Mouse (Mus musculus) stomach, embryonic 14.5 days (tissue): ENCODE results near the gene Ocln. TPM values are rescaled to one million over a fixed set of nuclear protein-coding genes. Genes with fewer than 3 reads are reported as not detected.

Experiments
- ATAC-seq: fragments of 200-750 bp; cut with Nextera tagmentation; 2 replicates; pipeline ENCODE4 v1.8.0; 2017; ENCODE audit warnings: low read depth, moderate TSS enrichment; ENCODE audit not compliant: insufficient number of reproducible peaks, insufficient read depth, low FRiP score
- H3K27ac ChIP-seq: fragments of 300-500 bp; sonication (generic); 2 replicates; pipeline ENCODE4 v1.5.1; 2014; ENCODE audit warnings: mild to moderate bottlenecking, low read length, moderate library complexity, mixed read lengths
- H3K27me3 ChIP-seq: fragments of 300-500 bp; sonication (generic); 2 replicates; pipeline ENCODE4 v1.6.1; 2014; ENCODE audit warnings: low read length, control low read depth, mixed read lengths; ENCODE audit not compliant: control insufficient read depth, insufficient read depth
- H3K36me3 ChIP-seq: fragments of 300-500 bp; sonication (generic); 2 replicates; pipeline ENCODE4 v1.6.1; 2014; ENCODE audit warnings: mild to moderate bottlenecking, control low read depth, low read length, moderate library complexity, mixed read lengths; ENCODE audit not compliant: control insufficient read depth, insufficient read depth
- H3K4me1 ChIP-seq: fragments of 300-500 bp; sonication (generic); 2 replicates; pipeline ENCODE4 v1.6.1; 2014; ENCODE audit warnings: low read length, control low read depth, mixed read lengths; ENCODE audit not compliant: control insufficient read depth, insufficient read depth
- H3K4me2 ChIP-seq: fragments of 300-500 bp; sonication (generic); replicated peaks from 2 replicates; pipeline ENCODE4 v1.6.1; 2014; ENCODE audit warnings: low read depth, low read length, control low read depth
- H3K4me3 ChIP-seq: fragments of 300-500 bp; sonication (generic); 2 replicates; pipeline ENCODE4 v1.5.1; 2014; ENCODE audit warnings: low read depth, low read length, control low read depth
- H3K9ac ChIP-seq: fragments of 300-500 bp; sonication (generic); replicated peaks from 2 replicates; pipeline ENCODE4 v1.6.1; 2014; ENCODE audit warnings: low read depth, mild to moderate bottlenecking, control low read depth, low read length, moderate library complexity, mixed read lengths
- H3K9me3 ChIP-seq: fragments of 300-500 bp; sonication (generic); 2 replicates; pipeline ENCODE4 v1.6.1; 2016; ENCODE audit warnings: low read depth, low read length, control low read depth; ENCODE audit not compliant: control insufficient read depth
- WGBS: fragments of 180-500 bp; shearing (Covaris S2); extraction: QIAGEN DNeasy Blood & Tissue Kit; methylation state at CpG from one replicate; pipeline ENCODE4 v1.1.7; 2014; 5-methylcytosine and 5-hydroxymethylcytosine counted together
- polyA plus RNA-seq: library from polyadenylated mRNA; unstranded; fragments of >200 nt; fragmentation: Nextera tagmentation; extraction: Ambion mirVana; gene quantifications from 2 replicates; pipeline ENCODE4 v1.2.1, GENCODE M21; 2014

Gene Ocln
- polyA plus RNA-seq, 1 experiment from 2014 or later: 54.5 TPM

DNA sequence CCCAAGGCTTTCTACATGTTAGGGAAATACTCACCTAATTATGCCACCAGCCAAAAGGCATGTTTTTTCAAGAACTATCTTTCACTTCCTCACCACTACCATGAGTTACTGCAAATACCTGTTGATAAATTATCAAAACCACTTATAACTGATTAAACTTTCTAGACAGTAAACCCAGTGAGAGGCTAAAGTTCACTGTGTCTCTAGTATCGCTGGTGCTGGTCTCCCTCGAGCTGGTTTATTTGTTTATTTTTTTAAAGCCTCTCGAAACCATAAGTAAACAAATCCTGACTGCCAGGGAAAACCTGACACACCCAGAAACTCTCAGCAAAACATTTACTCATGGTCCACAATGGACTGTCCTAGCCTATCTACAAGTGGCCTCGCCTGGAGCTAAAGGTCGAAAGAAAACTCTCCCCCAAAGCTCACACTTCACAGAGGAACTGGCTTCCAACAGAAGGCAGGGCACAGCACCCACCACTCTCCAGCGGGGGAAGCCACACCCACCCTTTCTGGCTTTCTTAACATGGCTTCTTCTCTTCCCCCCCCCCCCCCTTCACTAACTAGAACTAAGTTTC lies 19.6 kb downstream of the Ocln start:
- Histone ChIP-seq H3K4me1 (no peaks in the 10 kb centered on the region), H3K9me3 (no peaks in the 10 kb centered on the region), H3K9ac (no peak overlapping the region), H3K36me3 (no peaks in the 10 kb centered on the region), H3K4me2 (no peak overlapping the region), H3K4me3 (no peak overlapping the region), H3K27me3 (no peaks in the 10 kb centered on the region), H3K27ac (peak overlapping the region; percentile 29; the same call in 1 of the 2 replicates)
- peak; percentile 75 for ATAC-seq
- WGBS: 28% methylated on average over 6 of the region's 6 CpGs

DNA sequence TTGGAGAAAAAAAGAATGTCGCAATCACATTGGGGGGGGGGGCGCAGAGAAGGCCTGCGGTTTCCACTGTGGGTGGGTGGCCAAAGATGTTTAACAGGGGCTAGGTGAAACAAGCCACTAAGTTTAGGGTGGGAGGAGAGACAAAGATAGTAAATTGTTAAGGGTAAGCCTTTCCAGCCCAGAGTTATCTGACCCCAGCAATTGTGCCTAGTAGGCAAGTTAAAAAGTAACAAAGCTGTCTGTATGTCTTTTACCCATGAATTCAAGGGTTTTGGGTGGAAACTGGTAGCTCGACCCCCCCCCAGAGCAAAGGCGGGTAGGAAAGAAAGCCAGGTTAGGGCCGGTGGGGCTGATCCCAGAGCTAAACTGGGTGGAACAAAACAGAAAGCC lies 25.9 kb downstream of the Ocln start:
- ATAC-seq: no peak
- Histone ChIP-seq H3K4me2 (no peak overlapping the region), H3K9ac (no peak overlapping the region), H3K4me3 (no peak overlapping the region), H3K4me1 (no peaks in the 10 kb centered on the region), H3K9me3 (no peaks in the 10 kb centered on the region), H3K36me3 (no peaks in the 10 kb centered on the region), H3K27me3 (no peaks in the 10 kb centered on the region), H3K27ac (peak overlapping the region; percentile 1; the same call in 1 of the 2 replicates)
- 60% methylated on average over 6 of the region's 6 CpGs for WGBS

DNA sequence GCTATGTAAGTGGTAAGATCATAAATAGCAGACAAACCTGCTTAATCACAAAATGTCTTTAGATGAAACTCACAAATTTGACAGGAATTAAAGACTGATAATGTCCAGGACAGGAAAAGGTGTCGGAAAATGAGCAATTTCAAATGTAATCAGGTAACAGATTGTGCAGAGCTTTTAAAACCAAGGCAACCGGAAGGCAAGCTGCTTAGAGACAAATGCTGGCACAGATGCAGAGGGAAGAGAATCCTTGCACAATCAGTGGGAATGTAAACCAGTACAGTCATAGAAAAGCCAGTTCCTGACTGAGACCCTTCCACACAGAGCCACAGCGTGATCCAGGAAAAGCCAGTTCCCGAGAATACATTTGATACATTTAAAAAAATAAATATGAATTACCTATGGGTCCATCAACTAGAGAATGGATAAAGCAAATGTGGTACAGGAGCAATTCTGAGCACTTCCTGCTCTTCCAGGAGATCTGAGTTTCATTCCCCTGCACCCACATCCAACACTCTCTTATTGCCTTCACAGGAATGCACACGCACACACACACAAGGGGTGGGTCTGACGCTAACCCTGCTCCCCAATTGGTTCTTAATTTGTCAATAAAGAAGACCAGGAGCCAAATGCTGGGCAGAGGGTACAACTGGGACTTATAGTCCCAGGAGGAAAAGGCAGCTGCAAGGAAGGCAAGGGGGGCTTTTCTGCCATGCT lies 26.4 kb downstream of the Ocln start:
- Histone ChIP-seq H3K27ac (no peak overlapping the region), H3K4me1 (no peaks in the 10 kb centered on the region), H3K36me3 (no peaks in the 10 kb centered on the region), H3K4me3 (no peak overlapping the region), H3K9me3 (no peaks in the 10 kb centered on the region), H3K27me3 (no peaks in the 10 kb centered on the region), H3K9ac (no peak overlapping the region), H3K4me2 (no peak overlapping the region)
- ATAC-seq: no peak
- 70% methylated on average over 6 of the region's 6 CpGs for WGBS

DNA sequence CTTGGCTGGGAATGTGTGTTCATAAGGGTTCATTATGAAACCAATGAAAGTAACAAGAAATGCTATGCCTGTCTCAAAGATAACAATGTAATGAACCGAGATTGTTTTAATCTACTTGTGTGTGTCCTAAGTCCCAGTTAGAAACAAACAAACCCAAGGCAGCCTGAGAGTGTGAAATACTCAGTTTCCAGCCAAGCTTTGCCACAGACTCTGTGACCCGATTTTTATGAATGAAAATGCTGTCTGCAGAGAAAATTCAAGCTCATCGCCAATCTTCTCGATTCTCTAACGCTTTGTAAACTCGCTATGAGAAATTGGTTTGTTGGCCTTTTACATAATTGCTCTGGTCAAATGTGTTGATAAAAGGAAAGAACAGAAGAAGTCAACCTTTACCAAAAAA lies 27.6 kb downstream of the Ocln start:
- Histone ChIP-seq H3K9ac (no peak overlapping the region), H3K4me3 (no peak overlapping the region), H3K27me3 (no peaks in the 10 kb centered on the region), H3K9me3 (no peaks in the 10 kb centered on the region), H3K36me3 (no peaks in the 10 kb centered on the region), H3K27ac (no peak overlapping the region), H3K4me1 (no peaks in the 10 kb centered on the region), H3K4me2 (no peak overlapping the region)
- no peak for ATAC-seq
- WGBS: 86% methylated on average over 6 of the region's 6 CpGs

DNA sequence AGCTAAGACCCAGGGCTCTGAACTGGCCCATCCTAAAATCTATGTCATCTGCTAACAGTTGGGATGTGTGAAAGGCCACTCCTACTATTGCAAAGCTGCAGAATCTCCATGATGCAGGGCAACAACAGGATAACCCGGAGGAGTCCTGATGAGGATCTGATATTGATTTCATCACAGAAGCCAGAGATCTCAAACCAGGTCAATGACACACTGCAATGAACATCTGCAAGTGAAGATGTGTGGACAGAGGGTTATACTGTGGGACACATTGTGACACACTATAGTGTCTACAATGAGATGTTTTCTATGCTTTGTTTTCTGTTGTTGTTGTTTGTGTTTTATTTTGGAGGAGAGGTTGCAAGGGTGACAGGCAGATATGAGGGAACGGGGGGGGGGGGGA lies 28.8 kb downstream of the Ocln start:
- Histone ChIP-seq H3K4me2 (no peak overlapping the region), H3K27me3 (no peaks in the 10 kb centered on the region), H3K9ac (no peak overlapping the region), H3K36me3 (no peaks in the 10 kb centered on the region), H3K27ac (no peak overlapping the region), H3K4me3 (no peak overlapping the region), H3K4me1 (no peaks in the 10 kb centered on the region), H3K9me3 (no peaks in the 10 kb centered on the region)
- WGBS: 81% methylated on average over 2 of the region's 2 CpGs
- no peak for ATAC-seq

DNA sequence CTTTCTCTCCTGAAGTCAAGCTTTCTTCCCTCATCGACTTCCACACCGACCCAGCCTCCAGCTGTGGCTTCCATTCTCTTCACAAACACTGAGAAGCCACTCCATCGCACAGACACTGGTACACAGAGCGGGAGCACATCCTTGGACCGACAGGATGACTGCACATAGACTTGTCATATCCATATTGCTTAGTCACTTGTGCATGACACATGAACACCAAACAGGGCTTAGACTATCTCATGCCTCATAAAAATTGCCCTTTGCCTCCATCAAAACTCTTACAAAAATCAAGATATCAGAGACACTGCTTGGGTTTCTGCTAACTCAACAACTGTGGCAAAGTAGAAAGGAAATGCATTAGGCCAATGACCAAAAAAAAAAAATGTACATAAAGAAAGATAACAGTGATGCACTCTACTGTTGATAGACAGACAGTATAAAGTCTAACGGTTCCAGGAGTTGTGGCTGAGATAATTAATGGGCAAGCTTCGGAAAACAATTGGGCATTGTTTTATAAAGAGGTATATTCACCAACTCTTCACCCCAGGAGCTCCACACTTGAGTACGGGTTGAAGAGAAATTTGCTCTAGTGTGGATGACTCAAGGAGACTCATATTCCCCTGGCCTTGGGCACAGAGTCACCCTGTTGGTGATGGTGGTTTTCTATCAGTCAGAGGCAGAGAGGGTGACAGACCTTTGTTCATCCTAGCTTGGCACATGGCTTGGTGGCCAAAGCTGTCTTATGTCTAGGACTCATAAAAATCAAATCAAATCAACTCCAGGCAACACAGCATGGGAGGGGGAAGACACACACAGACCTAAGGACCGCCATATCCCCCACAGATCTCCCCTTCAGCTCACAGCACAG lies 30.6 kb downstream of the Ocln start:
- no peaks in the 10 kb centered on the region for H3K9me3 ChIP-seq
- H3K9ac ChIP-seq: no peak overlapping the region
- no peak for ATAC-seq
- H3K4me1 ChIP-seq: no peaks in the 10 kb centered on the region
- H3K36me3 ChIP-seq: no peaks in the 10 kb centered on the region
- no peaks in the 10 kb centered on the region for H3K27me3 ChIP-seq
- H3K4me2 ChIP-seq: no peak overlapping the region
- WGBS: 83% methylated on average over 9 of the region's 9 CpGs
- no peak overlapping the region for H3K27ac ChIP-seq
- no peak overlapping the region for H3K4me3 ChIP-seq

DNA sequence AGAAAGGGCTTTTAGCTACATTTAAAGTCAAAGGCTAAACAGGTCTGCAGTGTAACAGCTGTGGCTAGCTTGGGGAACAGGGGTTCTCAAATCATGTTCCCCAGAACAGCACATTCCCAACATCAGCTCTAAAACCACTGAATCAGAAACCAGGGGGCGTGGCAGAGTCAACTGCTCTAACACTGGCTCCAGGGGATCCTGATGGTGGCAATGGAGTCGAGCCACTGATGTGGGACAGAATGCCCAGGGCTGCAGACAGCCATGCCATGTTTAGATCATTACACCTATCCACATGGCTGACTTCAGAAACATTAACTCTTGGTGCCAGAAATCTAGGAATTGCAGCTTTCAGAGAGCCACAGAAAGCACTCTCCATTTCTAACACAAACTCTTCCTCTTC lies 33.4 kb downstream of the Ocln start:
- WGBS: 75% methylated on average over 2 of the region's 2 CpGs
- no peak for ATAC-seq
- no peak overlapping the region for H3K27ac ChIP-seq

DNA sequence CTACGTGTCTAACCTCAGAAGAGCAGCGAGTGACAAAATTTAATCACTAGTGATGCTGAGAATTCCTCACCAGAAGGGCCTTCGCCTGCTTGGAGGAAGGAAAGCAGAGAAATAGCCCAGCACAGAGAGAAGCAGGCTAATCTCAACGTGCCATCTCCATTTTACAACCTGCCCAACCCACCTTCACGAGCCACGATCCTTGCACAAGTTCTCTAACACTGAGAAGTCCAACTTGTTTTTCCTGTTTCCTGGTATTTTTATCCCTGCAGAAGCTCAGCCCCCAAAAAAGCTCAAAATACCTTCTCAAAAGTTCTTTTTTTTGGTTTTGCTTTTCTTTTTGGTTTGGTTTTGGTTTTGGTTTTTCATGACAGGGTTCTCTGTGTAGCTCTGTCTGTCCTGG lies 34.3 kb downstream of the Ocln start:
- no peak for ATAC-seq
- H3K4me2 ChIP-seq: no peak overlapping the region
- 60% methylated on average over 6 of the region's 6 CpGs for WGBS

More for the DNA sequence above, 33.4 kb downstream of the Ocln start:
- H3K4me1 ChIP-seq: no peaks in the 10 kb centered on the region
- no peak overlapping the region for H3K4me2 ChIP-seq
- no peak overlapping the region for H3K4me3 ChIP-seq
- H3K9ac ChIP-seq: no peak overlapping the region
- H3K9me3 ChIP-seq: no peaks in the 10 kb centered on the region
- no peaks in the 10 kb centered on the region for H3K27me3 ChIP-seq
- H3K36me3 ChIP-seq: no peaks in the 10 kb centered on the region

More for the DNA sequence above, 34.3 kb downstream of the Ocln start:
- H3K9ac ChIP-seq: no peak overlapping the region
- H3K27me3 ChIP-seq: no peaks in the 10 kb centered on the region
- no peaks in the 10 kb centered on the region for H3K9me3 ChIP-seq
- no peaks in the 10 kb centered on the region for H3K4me1 ChIP-seq
- H3K4me3 ChIP-seq: no peak overlapping the region
- H3K36me3 ChIP-seq: no peaks in the 10 kb centered on the region
- peak overlapping the region; percentile 69; the same call in 1 of the 2 replicates for H3K27ac ChIP-seq
